Mouse (Mus musculus) neural tube, embryonic 10.5 days (tissue): ENCODE measurements around the gene Ccdc85c.
A peak's percentile ranks its signal among the peaks of the same experiment; 100 is the strongest.

Experiments used
- DNase-seq: peaks from one replicate; pipeline ENCODE4 v3.0.0-alpha.2; 2017; ENCODE audit warnings: low spot score; ENCODE audit errors: extremely low spot score

The Ccdc85c gene

GRCm38 (mm10) chr12:108179321-108180266, 95.6 kb downstream of the Ccdc85c start, which contains the start of gene Ccnk:
Gene Ccnk (plus strand): TSS chr12:108179579.
- peak; percentile 98 for DNase-seq

- DNase-seq, result no peak
These were observed 96.1 kb downstream of the Ccdc85c start, which contains the start of gene Setd3 for GRCm38 (mm10) chr12:108179246-108179320. Gene Setd3 (minus strand): TSS chr12:108179314.

GRCm38 (mm10) chr12:108178331-108179245, 96.6 kb downstream of the Ccdc85c start:
- no peak for DNase-seq

- no peak for DNase-seq
These were observed 98.9 kb downstream of the Ccdc85c start for GRCm38 (mm10) chr12:108176366-108176765.

GRCm38 (mm10) chr12:108174606-108175505, 100.4 kb downstream of the Ccdc85c start:
- no peak for DNase-seq

- no peak for DNase-seq
These were observed 102.6 kb downstream of the Ccdc85c start for GRCm38 (mm10) chr12:108172639-108173038.

GRCm38 (mm10) chr12:108171336-108171735, 103.9 kb downstream of the Ccdc85c start:
- DNase-seq, result no peak

GRCm38 (mm10) chr12:108170467-108170866, 104.8 kb downstream of the Ccdc85c start:
- no peak for DNase-seq

- DNase-seq, result no peak
These were observed 106.3 kb downstream of the Ccdc85c start for GRCm38 (mm10) chr12:108168909-108169308.

GRCm38 (mm10) chr12:108163706-108164105, 111.5 kb downstream of the Ccdc85c start:
- no peak for DNase-seq

GRCm38 (mm10) chr12:108162036-108162435, 113.2 kb downstream of the Ccdc85c start:
- peak; percentile 16 for DNase-seq

- DNase-seq, result no peak
These were observed 115.4 kb downstream of the Ccdc85c start for GRCm38 (mm10) chr12:108159863-108160262.
